Comparison of ENCODE assay signal across 7 mouse cellular contexts in genomic region chr17:33909077-33909868, GRCm38 (mm10). TPM values are rescaled to one million over a fixed set of nuclear protein-coding genes. Genes with fewer than 3 reads are reported as not detected.
A peak's percentile ranks its signal among the peaks of the same experiment; 100 is the strongest.
DNase-seq lines count a peak whose midpoint lies in the region; ATAC-seq lines count a peak whose summit lies in the region.

Daxx (plus strand) TSS chr17:33909414.

- ATAC-seq in embryonic facial prominence, embryonic 12.5 days (ENCODE audit: insufficient number of reproducible peaks, insufficient read depth, low FRiP score, low TSS enrichment): peak; percentile 95
- peak; percentile 95 for ATAC-seq in limb, embryonic 11.5 days (ENCODE audit: insufficient number of reproducible peaks, low FRiP score, low TSS enrichment, low read depth)
- peak; percentile 97 for ATAC-seq in midbrain, embryonic 14.5 days (ENCODE audit: low FRiP score, low TSS enrichment)

- peak within 1 kb of the TSS; percentile 98 for H3K4me2 ChIP-seq in embryonic facial prominence, embryonic 12.5 days (replicated peaks)
- H3K4me2 ChIP-seq in limb, embryonic 11.5 days (ENCODE audit: low read depth, severe bottlenecking): peak within 1 kb of the TSS; percentile 97
- H3K4me2 ChIP-seq in midbrain, embryonic 14.5 days (ENCODE audit: low read length): peak within 1 kb of the TSS; percentile 93

- peak within 1 kb of the TSS; percentile 80 for H3K4me3 ChIP-seq in embryonic facial prominence, embryonic 12.5 days
- H3K4me3 ChIP-seq in limb, embryonic 11.5 days (ENCODE audit: low read depth, low read length): peak within 1 kb of the TSS; percentile 88
- H3K4me3 ChIP-seq in midbrain, embryonic 14.5 days (replicated peaks; ENCODE audit: low read depth, low read length): peak within 1 kb of the TSS; percentile 76

- peaks cover 19% of the 10 kb centered on the region for H3K4me1 ChIP-seq in embryonic facial prominence, embryonic 12.5 days
- peaks cover 8% of the 10 kb centered on the region for H3K4me1 ChIP-seq in limb, embryonic 11.5 days (ENCODE audit: control insufficient read depth, insufficient read depth, low read length)
- H3K4me1 ChIP-seq in midbrain, embryonic 14.5 days (ENCODE audit: control insufficient read depth, insufficient read depth, low read length): peaks cover 14% of the 10 kb centered on the region

- H3K9me3 ChIP-seq in embryonic facial prominence, embryonic 12.5 days: no peaks in the 10 kb centered on the region
- H3K9me3 ChIP-seq in limb, embryonic 11.5 days (ENCODE audit: control insufficient read depth, low read length): no peaks in the 10 kb centered on the region
- H3K9me3 ChIP-seq in midbrain, embryonic 14.5 days (ENCODE audit: control insufficient read depth, low read length): no peaks in the 10 kb centered on the region

- peak within 1 kb of the TSS; percentile 88 for H3K27ac ChIP-seq in embryonic facial prominence, embryonic 12.5 days
- H3K27ac ChIP-seq in limb, embryonic 11.5 days (replicated peaks; ENCODE audit: low read depth, low read length): peak within 1 kb of the TSS; percentile 75
- H3K27ac ChIP-seq in midbrain, embryonic 14.5 days (replicated peaks; ENCODE audit: low read depth, low read length): peak within 1 kb of the TSS; percentile 93

- peaks cover 32% of the 10 kb centered on the region for H3K36me3 ChIP-seq in embryonic facial prominence, embryonic 12.5 days
- H3K36me3 ChIP-seq in limb, embryonic 11.5 days (ENCODE audit: control insufficient read depth, insufficient read depth, low read length): peaks cover 28% of the 10 kb centered on the region
- peaks cover 31% of the 10 kb centered on the region for H3K36me3 ChIP-seq in midbrain, embryonic 14.5 days (ENCODE audit: control insufficient read depth, insufficient read depth, low read length)

- under 1% methylated on average over 68 of the region's 68 CpGs for WGBS in embryonic facial prominence, embryonic 12.5 days
- WGBS in limb, embryonic 11.5 days: under 1% methylated on average over 68 of the region's 68 CpGs
- under 1% methylated on average over 68 of the region's 68 CpGs for WGBS in midbrain, embryonic 14.5 days

- no peaks in the 10 kb centered on the region for H3K27me3 ChIP-seq in embryonic facial prominence, embryonic 12.5 days
- no peaks in the 10 kb centered on the region for H3K27me3 ChIP-seq in limb, embryonic 11.5 days (ENCODE audit: control insufficient read depth, insufficient read depth, low read length)
- H3K27me3 ChIP-seq in midbrain, embryonic 14.5 days (ENCODE audit: control insufficient read depth, insufficient read depth, low read length): no peaks in the 10 kb centered on the region

- peak; percentile 100 for DNase-seq in adrenal gland, postnatal 25 days
- DNase-seq in heart, adult 11 months: peak; percentile 100
- peak; percentile 99 for DNase-seq in kidney, adult 18-20 months
- peak; percentile 98 for DNase-seq in limb, embryonic 11.5 days (ENCODE audit: low spot score)
- peak; percentile 100 for DNase-seq in midbrain, embryonic 14.5 days
- peak; percentile 98 to 99 for DNase-seq in spleen, adult 18-20 months

- peak within 1 kb of the TSS; percentile 80 for H3K9ac ChIP-seq in embryonic facial prominence, embryonic 12.5 days
- H3K9ac ChIP-seq in limb, embryonic 11.5 days (ENCODE audit: low read length): peak within 1 kb of the TSS; percentile 89
- H3K9ac ChIP-seq in midbrain, embryonic 14.5 days (replicated peaks; ENCODE audit: low read length): peak within 1 kb of the TSS; percentile 81

RNA-seq across cellular contexts. Expression of gene Daxx, which starts in this region (rescaled TPM):
- 35.2 and 36.4 TPM in 2 replicates for total RNA-seq in adrenal gland, postnatal 25 days (2021)
- polyA plus RNA-seq in embryonic facial prominence, embryonic 12.5 days (2016; fragmentation: Nextera tagmentation; extraction: Ambion mirVana): 70.1 and 72.8 TPM in 2 replicates
- 66.8 and 71.3 TPM in 2 replicates for polyA plus RNA-seq in limb, embryonic 11.5 days (2014; fragmentation: Nextera tagmentation; extraction: Ambion mirVana)
- polyA plus RNA-seq in midbrain, embryonic 14.5 days (2014; fragmentation: Nextera tagmentation; extraction: Ambion mirVana): 40.7 and 44.6 TPM in 2 replicates

Comparison
In these comparisons a context has a peak if more than half of its experiments do, and no peak if none do; other contexts are left out.
1. Peak in every context shown above with its lines: DNase-seq, ATAC-seq, H3K4me3 ChIP-seq and H3K27ac ChIP-seq.